9 mouse cellular contexts compared by ENCODE assay signal in the genomic region with DNA sequence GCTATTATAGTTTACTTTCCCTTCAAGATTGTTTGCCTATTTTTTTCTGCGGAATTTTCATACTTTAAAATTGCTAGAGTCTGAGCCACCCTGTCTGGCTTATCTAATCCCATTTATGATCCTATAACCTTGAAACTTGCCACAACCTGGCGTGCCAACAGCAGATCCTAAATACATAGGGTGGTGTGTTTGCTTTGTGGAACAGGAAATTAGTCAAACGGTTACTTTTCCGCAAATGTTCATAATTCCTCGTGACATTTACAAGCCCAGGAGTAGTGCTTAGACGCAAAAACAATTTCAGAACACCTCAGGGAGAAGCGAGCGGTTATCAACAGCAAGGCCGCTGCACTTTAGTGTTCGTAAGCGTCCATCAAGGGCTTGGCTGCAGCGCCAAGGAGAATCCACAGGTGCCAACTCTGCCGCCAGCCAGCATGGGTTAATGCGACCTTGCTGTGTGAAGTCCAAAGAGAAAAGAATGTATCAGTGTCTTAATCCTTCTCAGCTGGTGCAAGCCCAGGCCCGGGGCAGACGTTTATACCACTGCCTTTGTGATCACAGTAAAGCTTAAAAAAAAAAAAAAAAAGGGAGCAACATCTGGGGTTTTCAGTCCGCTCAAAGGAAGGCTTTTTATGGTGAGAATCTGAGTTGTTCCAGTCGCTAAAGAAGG. TPM values are rescaled to one million over a fixed set of nuclear protein-coding genes. Genes with fewer than 3 reads are reported as not detected.
DNase-seq lines count a peak whose midpoint lies in the region; ATAC-seq and TF ChIP-seq lines count a peak whose summit lies in the region.
"Had no signal": no experiment of that assay in that cellular context is flagged by ENCODE, and none has a peak within 500 bp of the region (broad histone marks: within the 10 kb centered on the region; RNA-seq: fewer than 3 reads in every experiment).

No protein-coding gene starts in this region.

- no peak overlapping the region for H3K9ac ChIP-seq in heart, adult 2 months (ENCODE audit: low read depth, low read length)
- H3K9ac ChIP-seq in limb, embryonic 11.5 days (ENCODE audit: low read length), result peak overlapping the region; percentile 28; the same call in 1 of the 2 replicates
- H3K9ac ChIP-seq in liver, embryonic 11.5 days (ENCODE audit: low read depth, low read length), result no peak overlapping the region

- DNase-seq in spleen, adult 2 months (ENCODE audit: low read depth in 1 of 2, low spot score in 2 of 2), result no peak
- DNase-seq in spleen, adult 12 weeks (ENCODE audit: low spot score), result no peak
- peak; percentile 21 to 51 for DNase-seq in heart, adult 2 months
- DNase-seq in limb, embryonic 11.5 days (ENCODE audit: low spot score), result peak; percentile 77
- DNase-seq in testis, postnatal 10 days (ENCODE audit: low spot score), result peak; percentile 49
- no peak for DNase-seq in liver, embryonic 11.5 days (ENCODE audit: low spot score)
- no peak for DNase-seq in frontal cortex, postnatal 10 days (ENCODE audit: low spot score in 2 of 2)

- H3K27ac ChIP-seq in spleen, adult 2 months (ENCODE audit: insufficient read depth, low read length), result peak overlapping the region; percentile 47; the same call in 1 of the 2 replicates
- peak overlapping the region; percentile 66; the same call in 1 of the 2 replicates for H3K27ac ChIP-seq in heart, adult 2 months
- H3K27ac ChIP-seq in limb, embryonic 11.5 days (replicated peaks; ENCODE audit: low read depth, low read length), result peak overlapping the region; percentile 94
- no peak overlapping the region for H3K27ac ChIP-seq in liver, embryonic 11.5 days (ENCODE audit: low read depth, low read length)
- H3K27ac ChIP-seq: macrophage had no signal

- no peak for TF ChIP-seq EP300 in heart, adult 2 months (IDR thresholded peaks at IDR 0.05; ENCODE audit: insufficient read depth, low read depth, low read length)

- H3K4me2 ChIP-seq in limb, embryonic 11.5 days (ENCODE audit: low read depth, severe bottlenecking), result peak overlapping the region; percentile 39; the same call in 1 of the 2 replicates
- H3K4me2 ChIP-seq in liver, embryonic 11.5 days, result no peak overlapping the region

- 68% methylated on average over 18 of the region's 18 CpGs for WGBS in spleen, adult 2 months
- 35% methylated on average over 18 of the region's 18 CpGs for WGBS in heart, adult 2 months
- WGBS in limb, embryonic 11.5 days, result 9% methylated on average over 18 of the region's 18 CpGs
- WGBS in liver, embryonic 11.5 days, result 50% methylated on average over 18 of the region's 18 CpGs

- no peaks in the 10 kb centered on the region for H3K36me3 ChIP-seq in spleen, adult 2 months (ENCODE audit: control insufficient read depth, insufficient read depth, low read length)
- no peaks in the 10 kb centered on the region for H3K36me3 ChIP-seq in heart, adult 2 months (ENCODE audit: control insufficient read depth, insufficient read depth, low read length)
- H3K36me3 ChIP-seq in limb, embryonic 11.5 days (ENCODE audit: control insufficient read depth, insufficient read depth, low read length), result no peaks in the 10 kb centered on the region
- H3K36me3 ChIP-seq in liver, embryonic 11.5 days (ENCODE audit: control insufficient read depth, insufficient read depth, low read length), result no peaks in the 10 kb centered on the region

- no peak for TF ChIP-seq POLR2A in spleen, adult 2 months (IDR thresholded peaks at IDR 0.05; ENCODE audit: low read depth, low read length)
- no peak for TF ChIP-seq POLR2A in heart, adult 2 months (IDR thresholded peaks at IDR 0.05; ENCODE audit: insufficient read depth, low read depth, low read length)

- ATAC-seq in limb, embryonic 11.5 days (ENCODE audit: insufficient number of reproducible peaks, low FRiP score, low TSS enrichment, low read depth), result peak; percentile 72
- no peak for ATAC-seq in liver, embryonic 11.5 days (replicated peaks; ENCODE audit: low FRiP score)
- no peak for ATAC-seq in monocyte, adult 5-6 weeks (replicated peaks; ENCODE audit: insufficient number of reproducible peaks, low FRiP score, low TSS enrichment, poor library complexity, severe bottlenecking)

- H3K4me3 ChIP-seq in spleen, adult 2 months (ENCODE audit: extremely low read depth, insufficient read depth, insufficient read length), result no peak overlapping the region
- H3K4me3 ChIP-seq in heart, adult 2 months, result no peak overlapping the region
- no peak overlapping the region for H3K4me3 ChIP-seq in limb, embryonic 11.5 days (ENCODE audit: low read depth, low read length)
- H3K4me3 ChIP-seq in liver, embryonic 11.5 days (ENCODE audit: low read depth, low read length), result no peak overlapping the region

- no peaks in the 10 kb centered on the region for H3K9me3 ChIP-seq in limb, embryonic 11.5 days (ENCODE audit: control insufficient read depth, low read length)
- H3K9me3 ChIP-seq in liver, embryonic 11.5 days (ENCODE audit: control insufficient read depth, low read length), result no peaks in the 10 kb centered on the region

- no peaks in the 10 kb centered on the region for H3K79me2 ChIP-seq in heart, adult 2 months (replicated peaks; ENCODE audit: control insufficient read depth, insufficient read depth, low read length)

- intact Hi-C loops in heart, adult 2 months (cut with DNase I), result no loop called here

- no peaks in the 10 kb centered on the region; the same call in 1 of the 2 replicates for H3K4me1 ChIP-seq in spleen, adult 2 months (ENCODE audit: control insufficient read depth, insufficient read depth, insufficient read length)
- H3K4me1 ChIP-seq in heart, adult 2 months (ENCODE audit: control insufficient read depth, insufficient read depth, low read length), result peaks cover 9% of the 10 kb centered on the region
- peaks cover 32% of the 10 kb centered on the region for H3K4me1 ChIP-seq in limb, embryonic 11.5 days (ENCODE audit: control insufficient read depth, insufficient read depth, low read length)
- H3K4me1 ChIP-seq in liver, embryonic 11.5 days (replicated peaks; ENCODE audit: control insufficient read depth, insufficient read depth, low read length), result peaks cover 5% of the 10 kb centered on the region

- TF ChIP-seq CTCF in spleen, adult 2 months (IDR thresholded peaks at IDR 0.05; ENCODE audit: extremely low read depth, insufficient read depth, insufficient read length, insufficient replicate concordance), result no peak
- TF ChIP-seq CTCF in heart, adult 2 months (IDR thresholded peaks at IDR 0.05), result no peak

- no peaks in the 10 kb centered on the region for H3K27me3 ChIP-seq in spleen, adult 2 months (ENCODE audit: control insufficient read depth, insufficient read depth, low read length)
- H3K27me3 ChIP-seq in heart, adult 2 months (ENCODE audit: control insufficient read depth, insufficient read depth, low read length), result no peaks in the 10 kb centered on the region
- no peaks in the 10 kb centered on the region for H3K27me3 ChIP-seq in limb, embryonic 11.5 days (ENCODE audit: control insufficient read depth, insufficient read depth, low read length)
- 0 out of 2 replicates have a peak, but pooled peaks cover 2% of the 10 kb centered on the region for H3K27me3 ChIP-seq in liver, embryonic 11.5 days (replicated peaks; ENCODE audit: control insufficient read depth, insufficient read depth, low read length)

RNA-seq across cellular contexts. Expression of a gene that starts 18.7 kb away (rescaled TPM):
- polyA plus RNA-seq in spleen, adult 2 months (2012; rRNA removed), result 0.07 and 0.12 TPM in 2 replicates
- 1 to 10 TPM; 2.3 TPM for total RNA-seq in heart, adult 2 months (2021)
- 0.76 and 1.7 TPM in 2 replicates for polyA plus RNA-seq in heart, adult 2 months (2012; rRNA removed)
- 0.60 and 1.1 TPM in 2 replicates for polyA plus RNA-seq in limb, embryonic 11.5 days (2014; fragmentation: Nextera tagmentation; extraction: Ambion mirVana)
- polyA plus RNA-seq in liver, embryonic 11.5 days (2014; fragmentation: Nextera tagmentation; extraction: Ambion mirVana), result 0.34 and 0.36 TPM in 2 replicates
- 0.29 to 0.64 TPM in 2 of 3 replicates, not detected in the other for total RNA-seq in monocyte, adult 5-6 weeks (2017)
- polyA plus RNA-seq: macrophage had no signal

RNA-seq across cellular contexts. Expression of a gene that starts 20.9 kb away (rescaled TPM):
- polyA plus RNA-seq in spleen, adult 2 months (2012; rRNA removed), result 1.8 and 2.6 TPM in 2 replicates
- 10 to 100 TPM; 13.2 to 17.5 TPM for total RNA-seq in heart, adult 2 months (2021)
- 11.1 and 17.2 TPM in 2 replicates for polyA plus RNA-seq in heart, adult 2 months (2012; rRNA removed)
- 9.0 and 9.2 TPM in 2 replicates for polyA plus RNA-seq in limb, embryonic 11.5 days (2014; fragmentation: Nextera tagmentation; extraction: Ambion mirVana)
- polyA plus RNA-seq in liver, embryonic 11.5 days (2014; fragmentation: Nextera tagmentation; extraction: Ambion mirVana), result 2.1 and 3.2 TPM in 2 replicates
- total RNA-seq in monocyte, adult 5-6 weeks (2017), result 1.3 to 3.2 TPM (median 2.4 TPM) in 3 replicates

RNA-seq across cellular contexts. Expression of a gene that starts 22.5 kb away (rescaled TPM):
- 1.4 and 1.9 TPM in 2 replicates for polyA plus RNA-seq in spleen, adult 2 months (2012; rRNA removed)
- 1 to 10 TPM; 3.1 to 4.0 TPM for total RNA-seq in heart, adult 2 months (2021)
- polyA plus RNA-seq in heart, adult 2 months (2012; rRNA removed), result 2.4 and 4.0 TPM in 2 replicates
- polyA plus RNA-seq in limb, embryonic 11.5 days (2014; fragmentation: Nextera tagmentation; extraction: Ambion mirVana), result 12.1 and 12.5 TPM in 2 replicates
- polyA plus RNA-seq in liver, embryonic 11.5 days (2014; fragmentation: Nextera tagmentation; extraction: Ambion mirVana), result 4.8 and 5.4 TPM in 2 replicates
- total RNA-seq in monocyte, adult 5-6 weeks (2017), result 0.19 to 2.2 TPM (median 1.6 TPM) in 3 replicates

Comparison
In these comparisons a context has a peak if more than half of its experiments do, and no peak if none do; other contexts are left out.
1. DNase-seq: peak in heart, adult 2 months (2 of 2), limb, embryonic 11.5 days (single experiment) and testis, postnatal 10 days (single experiment); none in spleen, adult 2 months (0 of 2), spleen, adult 12 weeks (single experiment), liver, embryonic 11.5 days (single experiment) and frontal cortex, postnatal 10 days (0 of 2).